Mouse (Mus musculus): ENCODE results near the gene 2410004B18Rik.
"Not testable (repeated sequence)": the region's sequence is repeated elsewhere in the genome, so short reads cannot be mapped to it uniquely, and the experiment has no call there.

2410004B18Rik gene

DNA sequence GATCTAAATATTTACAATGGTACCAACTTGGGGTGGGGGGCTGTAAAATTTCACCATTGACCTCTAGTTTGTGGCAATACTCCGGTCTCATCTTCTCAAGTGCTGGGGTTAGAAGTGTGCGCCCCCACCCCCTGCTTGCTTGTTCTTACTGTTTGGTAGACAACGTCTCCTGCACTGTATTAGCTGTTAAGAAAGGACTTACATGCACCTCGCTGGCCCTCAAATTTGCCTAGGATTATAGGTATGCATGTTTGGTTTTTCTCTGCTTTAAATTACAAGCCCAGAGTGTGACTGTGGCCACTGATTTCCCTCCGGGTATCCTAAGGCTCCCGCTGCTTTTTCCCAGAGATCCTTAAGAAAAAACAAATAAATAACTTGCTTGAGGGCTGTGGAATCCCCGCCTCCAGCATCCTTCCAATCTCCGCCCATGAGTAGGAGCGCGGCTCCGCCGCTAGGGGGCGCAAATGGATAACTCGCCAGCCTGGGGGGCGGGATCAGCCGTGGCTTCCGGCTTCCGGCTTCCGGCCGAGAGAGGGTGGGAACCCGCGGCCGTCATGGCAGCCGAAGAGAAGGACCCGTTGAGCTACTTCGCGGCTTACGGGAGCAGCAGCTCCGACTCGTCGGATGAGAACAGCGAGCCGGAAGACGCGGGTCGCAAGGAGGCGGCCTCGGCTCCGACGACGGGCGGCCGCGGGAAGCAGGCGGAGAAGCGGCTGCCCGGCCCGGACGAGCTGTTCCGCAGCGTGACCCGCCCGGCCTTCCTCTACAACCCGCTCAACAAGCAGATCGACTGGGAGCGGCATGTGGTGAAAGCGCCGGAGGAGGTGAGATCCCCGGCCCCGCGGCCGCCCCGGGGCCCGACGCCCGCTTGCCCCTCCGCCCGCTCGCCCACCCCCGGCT lies at the start of gene 2410004B18Rik:
2410004B18Rik (plus strand) TSS at position 510 of the 900 bp plus-strand sequence.
- peak; percentile 84 for DNase-seq (ENCODE audit: low read depth)

DNA sequence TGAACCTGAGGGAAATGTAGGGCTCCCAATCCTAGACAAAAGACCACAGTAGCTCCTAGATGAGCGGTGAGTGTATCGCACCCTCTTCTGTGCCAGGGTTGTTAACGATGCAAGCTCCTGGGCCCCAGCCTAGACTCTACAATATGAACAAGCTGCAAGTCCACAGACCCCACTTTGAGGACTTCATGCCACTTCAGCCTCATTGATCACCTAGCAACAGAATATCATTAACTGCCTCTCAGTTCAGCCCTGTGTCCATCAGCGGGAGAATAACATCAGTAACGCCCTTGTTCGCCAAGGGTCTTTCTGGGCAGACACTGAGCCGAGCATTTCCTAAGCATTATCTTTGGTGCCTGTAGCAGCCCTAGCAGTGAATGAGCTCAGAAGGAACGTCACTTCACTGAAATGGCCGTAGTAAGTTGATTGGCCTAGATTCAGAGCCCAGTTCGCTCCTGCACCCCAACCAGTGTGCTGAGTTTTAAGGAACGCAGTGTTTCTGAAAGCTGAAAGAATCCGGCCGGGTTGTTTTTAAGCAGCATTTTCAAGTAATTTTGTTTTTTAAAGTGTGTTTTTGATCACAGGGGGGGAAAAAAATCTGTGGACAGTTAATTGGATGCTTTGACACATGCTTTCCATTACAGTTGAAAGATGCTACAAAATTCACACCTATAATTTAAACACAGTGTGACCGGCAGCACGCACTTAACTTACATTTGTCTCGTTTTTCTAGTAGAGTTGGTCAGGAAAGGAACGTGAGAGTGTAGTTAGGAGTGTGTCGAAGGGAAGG lies 47.3 kb upstream of the 2410004B18Rik start:
- no peak for DNase-seq (ENCODE audit: low read depth)

DNA sequence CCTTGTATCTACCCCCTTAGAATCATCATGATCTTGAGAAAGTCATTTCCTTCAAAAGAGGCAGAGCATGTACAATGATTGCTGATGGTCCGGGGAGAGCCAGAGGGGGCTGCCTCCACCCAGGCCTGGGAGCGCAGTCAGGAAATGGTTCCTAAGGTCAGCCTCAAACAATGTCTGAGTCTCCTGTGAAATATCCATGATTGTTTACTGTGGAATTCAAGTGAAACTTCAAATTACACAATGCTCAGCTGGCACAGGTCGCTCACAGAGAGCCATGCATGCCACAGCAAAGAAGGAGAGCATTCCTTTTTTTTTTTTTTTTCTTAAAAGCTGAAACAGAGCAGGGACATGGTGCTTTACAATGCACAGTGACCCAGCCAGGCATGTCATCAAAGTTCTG lies 45.4 kb upstream of the 2410004B18Rik start:
- DNase-seq (ENCODE audit: low read depth), result no peak

DNA sequence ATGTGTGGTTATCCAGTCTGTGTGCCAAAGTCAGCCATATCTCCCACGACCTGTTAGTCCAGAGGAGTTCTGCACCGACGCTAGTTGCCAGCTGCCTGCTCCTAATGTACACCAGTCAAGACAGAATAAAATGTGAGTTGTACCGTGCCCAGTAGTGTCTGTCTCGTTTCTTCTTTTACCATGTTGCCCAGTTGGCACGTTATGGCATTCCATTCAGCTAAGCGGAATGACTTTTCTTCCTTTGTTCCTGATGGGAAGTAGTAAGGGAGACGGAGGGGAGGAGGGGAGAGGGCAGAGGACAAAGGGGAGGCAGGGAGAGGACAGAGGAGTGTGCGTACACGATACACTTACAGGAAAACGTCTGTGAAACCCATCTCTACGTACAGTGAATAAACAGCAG lies 43.7 kb upstream of the 2410004B18Rik start:
- no peak for DNase-seq (ENCODE audit: low read depth)

GRCm38 (mm10) chr3:145897749-145898148 lies 40.1 kb upstream of the 2410004B18Rik start:
- DNase-seq (ENCODE audit: low read depth), result no peak

- DNase-seq (ENCODE audit: low read depth), result no peak
Measured at GRCm38 (mm10) chr3:145899832-145900231, 38.0 kb upstream of the 2410004B18Rik start.

- no peak for DNase-seq (ENCODE audit: low read depth)
Measured at GRCm38 (mm10) chr3:145903530-145903929, 34.3 kb upstream of the 2410004B18Rik start.

GRCm38 (mm10) chr3:145904850-145905776 lies 32.7 kb upstream of the 2410004B18Rik start:
- peak; percentile 33 for DNase-seq (ENCODE audit: low read depth)

DNA sequence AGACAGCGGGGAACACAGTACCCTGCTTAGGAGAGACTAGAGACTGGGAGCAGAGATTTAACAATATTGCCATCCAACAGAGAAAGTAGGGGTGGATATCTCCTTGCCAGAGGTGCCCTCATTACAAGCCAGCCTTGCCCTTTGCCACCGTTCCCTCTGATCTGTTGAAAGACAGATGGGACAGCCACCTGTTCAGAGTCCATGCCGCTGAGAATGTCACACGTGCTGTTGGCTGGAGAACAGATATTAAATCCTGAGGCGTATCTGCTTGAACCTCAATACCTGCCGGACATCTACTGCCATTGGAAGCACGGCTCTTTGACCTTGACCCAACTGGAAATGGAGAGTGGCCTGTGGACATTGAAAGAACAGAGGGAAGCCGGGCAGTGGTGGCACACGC lies 31.2 kb upstream of the 2410004B18Rik start:
- DNase-seq (ENCODE audit: low read depth), result no peak

GRCm38 (mm10) chr3:145912512-145912911 lies 25.3 kb upstream of the 2410004B18Rik start:
- no peak for DNase-seq (ENCODE audit: low read depth)

- no peak for DNase-seq (ENCODE audit: low read depth)
Measured at GRCm38 (mm10) chr3:145913263-145913662, 24.6 kb upstream of the 2410004B18Rik start.

GRCm38 (mm10) chr3:145913942-145914341 lies 23.9 kb upstream of the 2410004B18Rik start:
- not testable (repeated sequence) for DNase-seq (ENCODE audit: low read depth)

DNA sequence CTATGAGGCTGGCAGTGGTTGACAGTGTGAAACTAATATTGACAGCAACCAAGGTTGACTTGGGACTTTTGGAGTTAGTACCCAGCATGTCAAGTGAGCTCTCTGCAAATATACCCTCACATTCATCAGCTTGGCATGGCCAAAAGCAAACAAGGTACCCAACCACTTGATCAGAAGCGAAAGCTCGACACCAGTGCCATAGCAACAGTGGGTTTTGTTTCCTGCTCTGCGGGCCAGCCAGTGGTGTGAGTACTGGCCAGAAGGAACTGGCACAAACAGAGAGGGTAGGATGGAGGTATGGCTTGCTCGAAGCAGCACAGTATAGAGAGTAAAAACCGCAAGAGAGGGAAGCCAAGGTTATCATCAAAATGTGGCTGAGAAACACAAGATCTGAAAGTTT lies 21.4 kb upstream of the 2410004B18Rik start:
- no peak for DNase-seq (ENCODE audit: low read depth)

DNA sequence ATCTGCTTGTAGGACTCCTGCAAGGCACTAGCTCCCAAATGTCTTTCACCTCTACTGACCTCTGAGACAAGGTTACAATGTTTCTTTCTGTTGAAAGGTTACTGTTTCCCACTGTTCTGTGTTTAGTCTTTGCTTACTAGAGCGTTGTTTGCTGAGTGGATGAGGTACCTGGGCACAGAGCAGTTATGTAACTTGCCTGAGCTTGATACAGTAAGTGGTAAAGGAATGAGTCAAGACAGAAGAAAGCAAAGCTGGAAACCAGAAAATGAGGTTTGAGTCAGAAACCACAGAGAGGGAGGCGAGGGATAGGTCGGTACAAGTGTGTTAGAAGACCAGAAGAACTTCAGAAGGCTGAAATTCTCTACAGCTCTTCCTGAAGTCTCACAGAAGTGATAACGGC lies 21.0 kb upstream of the 2410004B18Rik start:
- no peak for DNase-seq (ENCODE audit: low read depth)

DNA sequence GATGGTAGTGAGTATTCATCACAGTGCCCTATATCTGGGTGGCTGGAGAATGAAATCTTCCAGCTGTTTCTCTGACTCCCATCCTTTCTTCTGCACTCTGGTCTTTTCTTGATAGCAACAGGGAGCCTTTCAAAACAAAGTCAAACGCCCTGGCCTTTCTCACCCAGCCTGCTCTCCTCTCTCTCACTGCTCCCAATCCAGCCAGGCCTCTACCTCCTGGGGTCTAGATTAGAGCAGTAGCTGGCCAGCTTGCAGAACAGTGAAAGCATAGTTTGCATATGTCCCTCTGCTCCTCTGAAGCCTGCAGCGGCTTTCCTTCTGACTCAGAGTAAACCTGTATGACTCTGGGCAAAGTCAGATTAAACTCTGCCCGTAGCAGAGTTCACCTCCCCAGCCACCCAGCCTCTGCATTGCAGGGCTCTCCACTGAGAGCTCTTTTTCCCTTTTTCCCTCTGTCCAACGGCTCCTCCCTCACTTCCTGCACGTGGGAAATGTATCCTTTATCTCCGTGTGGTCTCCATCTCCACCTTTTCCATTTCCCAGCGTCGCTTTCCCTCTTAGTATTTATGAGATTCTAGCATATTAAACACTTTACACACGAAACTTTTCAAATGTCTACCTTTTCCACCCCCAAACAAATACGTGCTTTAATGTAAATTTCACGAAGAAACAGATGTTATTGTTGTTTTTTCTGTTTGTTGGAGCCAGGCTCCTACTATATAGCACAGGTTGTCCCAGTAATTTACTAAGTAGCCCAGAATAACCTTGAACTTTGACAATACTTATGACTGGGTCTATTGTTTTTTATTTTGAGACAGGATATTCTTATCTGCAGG lies 15.6 kb upstream of the 2410004B18Rik start, which contains the start of gene Bcl10:
Bcl10 (plus strand) TSS at position 786 of the 836 bp plus-strand sequence.
- no peak for DNase-seq (ENCODE audit: low read depth)

GRCm38 (mm10) chr3:145922971-145923370 lies 14.8 kb upstream of the 2410004B18Rik start:
- DNase-seq (ENCODE audit: low read depth), result no peak

GRCm38 (mm10) chr3:145923874-145924577 lies 13.8 kb upstream of the 2410004B18Rik start:
- peak; percentile 98 for DNase-seq (ENCODE audit: low read depth)

- DNase-seq (ENCODE audit: low read depth), result peak; percentile 67
Measured at GRCm38 (mm10) chr3:145924649-145925337, 13.0 kb upstream of the 2410004B18Rik start.

- no peak for DNase-seq (ENCODE audit: low read depth)
Measured at GRCm38 (mm10) chr3:145925506-145925905, 12.3 kb upstream of the 2410004B18Rik start.
